Mouse (Mus musculus): Measurements from ENCODE around the gene Ppp2r5b.

Ppp2r5b gene

DNA sequence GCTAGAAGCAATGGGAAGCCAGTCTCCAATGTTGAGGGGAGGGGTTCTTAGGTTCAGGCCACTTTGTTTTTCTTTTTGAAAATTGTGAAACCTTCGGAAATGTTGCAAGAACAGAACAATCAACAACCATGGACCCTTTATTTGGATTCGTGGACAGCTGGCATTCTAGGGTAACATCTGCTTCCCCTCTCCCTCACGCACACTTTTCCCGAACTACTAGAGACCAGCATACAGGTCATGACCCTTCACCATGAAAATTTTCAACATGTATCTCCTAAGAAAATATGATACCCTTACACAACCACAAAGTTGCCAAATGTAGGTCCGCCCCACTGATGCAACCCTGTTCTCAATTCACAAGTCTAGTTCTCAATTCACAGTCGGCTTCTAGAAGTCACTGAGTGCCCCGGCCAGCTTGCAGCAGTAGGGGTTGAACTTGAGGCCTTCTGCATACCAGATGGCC lies 33.0 kb upstream of the Ppp2r5b start:
- DNase-seq (ENCODE audit: low read depth, low spot score) = no peak

DNA sequence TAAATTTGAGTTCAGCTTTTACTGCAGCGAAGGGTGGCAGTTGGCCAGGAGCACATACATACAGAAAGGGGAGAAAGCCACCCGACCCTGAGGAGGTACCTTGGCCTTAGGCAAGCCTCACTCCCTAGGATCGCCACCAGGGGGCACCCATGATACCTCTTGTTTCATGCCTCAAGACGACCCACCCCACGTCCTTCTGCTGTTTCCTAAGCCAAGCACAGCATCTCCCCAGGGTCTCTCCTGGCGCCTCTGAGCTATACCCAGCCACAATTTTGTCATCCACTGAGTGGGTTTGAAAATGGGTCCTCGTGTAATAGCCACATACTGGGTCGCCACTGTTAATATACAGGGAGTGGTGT lies 32.5 kb upstream of the Ppp2r5b start:
- peak; percentile 80 for DNase-seq (ENCODE audit: low read depth, low spot score)

GRCm38 (mm10) chr19:6267306-6268169 lies 31.9 kb upstream of the Ppp2r5b start:
- no peak for DNase-seq (ENCODE audit: low read depth, low spot score)

DNA sequence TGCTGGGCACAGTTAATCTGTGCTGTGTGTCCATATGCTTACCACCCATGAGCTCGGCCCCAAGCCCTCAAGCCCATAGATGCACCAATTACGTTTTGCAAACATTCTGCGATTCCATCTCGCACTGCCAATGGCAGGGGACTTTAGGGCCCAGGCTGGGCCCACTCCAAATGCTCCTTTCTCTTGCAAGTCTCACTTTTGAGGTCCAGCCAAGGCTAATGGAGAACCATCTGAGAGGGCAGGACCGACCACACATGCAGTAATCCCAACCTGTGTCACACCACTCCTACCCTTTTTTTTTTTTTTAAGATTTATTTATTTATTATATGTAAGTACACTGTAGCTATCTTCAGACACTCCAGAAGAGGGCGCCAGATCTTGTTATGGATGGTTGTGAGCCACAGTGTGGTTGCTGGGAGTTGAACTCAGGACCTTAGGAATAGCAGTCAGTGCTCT lies 30.1 kb upstream of the Ppp2r5b start:
- no peak for DNase-seq (ENCODE audit: low read depth, low spot score)

DNA sequence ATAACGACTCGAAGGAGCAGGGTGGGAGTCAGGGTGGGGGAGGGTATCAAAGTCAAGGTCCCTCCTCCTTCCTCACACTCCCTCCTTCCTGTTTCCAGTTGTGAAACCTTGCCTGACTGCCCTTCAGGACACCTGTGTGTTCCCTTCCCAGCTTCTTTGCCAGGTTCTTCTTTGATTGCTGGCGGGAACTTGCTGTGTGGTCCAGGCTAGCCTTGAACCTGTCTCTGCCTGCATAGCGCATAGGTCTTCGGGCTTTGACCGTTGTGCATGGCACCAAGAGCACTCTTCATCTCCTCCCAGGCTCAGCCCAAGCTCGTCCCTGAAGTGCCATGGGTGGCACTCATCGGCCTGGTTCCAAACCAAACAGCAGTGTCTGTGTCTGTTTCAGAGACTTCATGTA lies 29.3 kb upstream of the Ppp2r5b start:
- DNase-seq (ENCODE audit: low read depth, low spot score) = no peak

GRCm38 (mm10) chr19:6264200-6264599 lies 28.5 kb upstream of the Ppp2r5b start:
- DNase-seq (ENCODE audit: low read depth, low spot score) = no peak

DNA sequence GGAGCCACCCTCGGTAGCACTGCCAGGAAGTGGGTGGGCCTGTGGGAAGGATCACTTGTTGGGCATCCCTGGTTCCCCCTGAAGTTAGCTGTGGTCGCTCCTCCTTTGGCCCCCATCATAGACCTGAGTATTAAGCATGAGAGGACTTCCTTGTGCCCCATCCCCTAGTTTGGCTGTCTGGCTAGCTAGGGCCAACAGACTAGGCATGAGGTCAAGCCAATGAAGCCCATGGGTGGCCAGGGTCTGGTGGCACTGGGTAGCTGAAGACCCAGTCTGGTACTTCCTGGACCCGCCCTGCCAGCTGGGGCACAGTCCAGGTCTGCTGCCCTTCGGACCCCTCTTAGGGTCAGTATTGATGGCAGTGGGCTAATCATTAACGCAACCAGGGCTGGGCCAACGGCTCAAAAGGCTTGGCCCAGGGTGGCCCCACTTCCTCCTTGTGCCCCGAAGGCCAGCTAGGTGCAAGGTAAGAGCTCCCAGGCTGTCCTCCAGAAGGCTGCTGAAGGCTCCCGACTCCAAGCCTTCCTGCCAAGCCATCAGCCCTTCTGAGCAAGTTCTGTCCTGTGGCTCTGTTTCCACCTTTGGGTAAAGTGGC lies 27.3 kb upstream of the Ppp2r5b start:
- no peak for DNase-seq (ENCODE audit: low read depth, low spot score)

- DNase-seq (ENCODE audit: low read depth, low spot score) = peak; percentile 62
Measured at GRCm38 (mm10) chr19:6262222-6262621, 26.6 kb upstream of the Ppp2r5b start.

DNA sequence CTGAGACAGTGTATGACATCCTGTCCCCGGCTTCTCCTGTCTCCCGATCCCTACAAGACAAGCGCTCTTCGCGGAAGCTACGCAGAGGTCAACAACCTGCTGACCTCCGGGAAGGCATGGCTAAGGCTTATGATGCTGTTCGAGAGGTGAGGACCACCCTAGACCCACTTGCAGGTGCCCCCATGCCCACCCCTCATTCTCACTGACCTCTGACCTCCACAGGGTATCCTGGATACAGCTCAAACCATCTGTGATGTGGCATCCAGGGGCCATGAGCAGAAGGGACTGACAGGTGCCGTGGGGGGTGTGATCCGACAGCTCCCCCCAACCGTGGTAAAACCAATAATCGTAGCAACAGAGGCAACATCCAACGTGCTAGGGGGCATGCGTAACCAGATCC lies 25.7 kb upstream of the Ppp2r5b start:
- no peak for DNase-seq (ENCODE audit: low read depth, low spot score)

GRCm38 (mm10) chr19:6260946-6261345 lies 25.3 kb upstream of the Ppp2r5b start:
- no peak for DNase-seq (ENCODE audit: low read depth, low spot score)

- DNase-seq (ENCODE audit: low read depth, low spot score) = no peak
Measured at GRCm38 (mm10) chr19:6260428-6260827, 24.8 kb upstream of the Ppp2r5b start.

- DNase-seq (ENCODE audit: low read depth, low spot score) = no peak
Measured at GRCm38 (mm10) chr19:6253021-6253420, 17.3 kb upstream of the Ppp2r5b start.

- no peak for DNase-seq (ENCODE audit: low read depth, low spot score)
Measured at GRCm38 (mm10) chr19:6247526-6248300, 12.0 kb upstream of the Ppp2r5b start.

DNA sequence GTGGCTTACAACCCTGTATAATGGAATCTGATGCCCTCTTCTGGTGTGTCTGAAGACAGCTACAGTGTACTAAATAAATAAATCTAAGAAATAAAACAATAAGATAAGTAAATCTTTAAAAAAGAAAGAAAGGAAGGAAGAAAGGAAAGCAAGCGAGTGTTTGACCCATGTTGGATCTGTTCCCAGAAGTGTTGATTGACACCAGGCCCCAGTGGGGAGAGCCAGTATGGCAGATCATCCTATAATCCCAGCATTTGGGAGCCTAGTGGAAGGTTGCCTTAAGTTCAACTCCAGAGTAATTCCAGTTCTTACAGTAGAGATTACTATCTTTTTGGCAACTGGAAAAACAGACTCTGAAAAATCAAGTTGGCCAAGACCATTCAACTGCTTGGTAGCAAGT lies 10.1 kb upstream of the Ppp2r5b start:
- no peak for DNase-seq (ENCODE audit: low read depth, low spot score)

GRCm38 (mm10) chr19:6243226-6243625 lies 7.6 kb upstream of the Ppp2r5b start:
- DNase-seq (ENCODE audit: low read depth, low spot score) = no peak

- no peak for DNase-seq (ENCODE audit: low read depth, low spot score)
Measured at GRCm38 (mm10) chr19:6242281-6242680, 6.6 kb upstream of the Ppp2r5b start.

GRCm38 (mm10) chr19:6241274-6242107 lies 5.8 kb upstream of the Ppp2r5b start, which contains the start of gene Atg2a:
Atg2a (plus strand) TSS chr19:6241668.
- DNase-seq (ENCODE audit: low read depth, low spot score) = peak; percentile 99

DNA sequence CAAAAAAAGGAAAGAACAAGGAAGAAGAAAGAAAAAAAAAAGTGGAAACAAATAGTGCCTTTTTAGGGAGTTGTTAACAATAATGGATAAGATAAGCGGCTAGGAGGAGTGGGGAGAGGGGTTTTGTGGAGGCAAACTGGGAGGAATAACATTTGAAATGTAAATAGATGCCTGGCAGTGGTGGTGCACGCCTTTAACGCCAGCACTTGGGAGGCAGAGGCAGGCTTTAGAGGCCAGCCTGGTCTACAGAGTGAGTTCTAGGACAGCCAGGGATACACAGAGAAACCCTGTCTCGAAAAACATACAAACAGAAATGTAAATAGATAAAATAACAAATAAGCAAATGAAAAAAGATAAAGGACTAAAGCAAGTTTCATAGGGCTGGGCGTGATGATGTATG lies 5.1 kb upstream of the Ppp2r5b start:
- no peak for DNase-seq (ENCODE audit: low read depth, low spot score)

- DNase-seq (ENCODE audit: low read depth, low spot score) = no peak
Measured at GRCm38 (mm10) chr19:6240136-6240535, 4.5 kb upstream of the Ppp2r5b start.

DNA sequence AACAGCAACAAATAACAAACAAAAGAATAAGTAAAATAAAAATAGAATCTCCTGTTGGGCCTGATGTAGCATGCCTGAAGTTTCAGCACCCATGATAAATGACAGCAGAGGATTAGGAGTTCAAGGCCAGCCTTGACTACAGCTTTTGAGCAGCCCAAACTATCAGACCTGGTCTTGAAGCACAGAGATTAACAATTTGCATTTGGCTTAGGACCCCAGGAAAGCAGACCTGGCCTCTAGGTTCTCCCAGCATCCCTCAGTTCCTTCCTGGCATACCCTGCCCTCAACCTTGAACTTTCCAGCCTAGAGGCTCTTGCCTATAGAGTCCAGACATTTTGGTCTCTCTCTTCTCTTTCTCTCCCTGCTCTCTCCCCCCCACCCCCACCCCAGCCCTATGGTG lies 3.1 kb upstream of the Ppp2r5b start:
- no peak for DNase-seq (ENCODE audit: low read depth, low spot score)

DNA sequence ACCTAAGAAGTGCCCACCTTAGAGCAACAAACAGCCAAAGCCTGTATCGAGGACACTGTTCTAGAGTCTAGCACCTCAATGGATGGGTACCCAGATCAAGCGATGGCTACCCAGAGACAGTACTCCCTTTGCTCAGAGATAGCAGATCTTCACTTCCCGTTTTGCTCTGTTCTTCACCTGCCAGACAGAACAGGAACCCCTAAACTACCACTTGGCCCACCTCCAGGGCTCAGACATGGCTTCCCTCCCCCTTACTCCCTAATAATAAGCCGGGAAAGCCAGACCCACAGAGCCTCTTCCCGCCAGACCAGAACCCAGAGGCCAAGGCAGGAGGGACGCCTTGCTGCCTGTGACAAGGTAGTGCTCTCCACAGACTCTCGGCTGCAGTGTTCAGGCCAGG lies 1.2 kb upstream of the Ppp2r5b start:
- DNase-seq (ENCODE audit: low read depth, low spot score) = no peak

Measured in retina, postnatal 7 days (tissue).